Mouse (Mus musculus) heart, adult 11 months (tissue): ENCODE measurements at regions not wholly inside any gene's neighbourhood (a gene's known extent, or its start where the extent isn't known, plus 50 kb on each side); places are given as distances from the start of the nearest gene placed in this dataset.

Source experiments
- DNase-seq: peaks from one replicate; pipeline ENCODE4 v3.0.0; 2022

DNA sequence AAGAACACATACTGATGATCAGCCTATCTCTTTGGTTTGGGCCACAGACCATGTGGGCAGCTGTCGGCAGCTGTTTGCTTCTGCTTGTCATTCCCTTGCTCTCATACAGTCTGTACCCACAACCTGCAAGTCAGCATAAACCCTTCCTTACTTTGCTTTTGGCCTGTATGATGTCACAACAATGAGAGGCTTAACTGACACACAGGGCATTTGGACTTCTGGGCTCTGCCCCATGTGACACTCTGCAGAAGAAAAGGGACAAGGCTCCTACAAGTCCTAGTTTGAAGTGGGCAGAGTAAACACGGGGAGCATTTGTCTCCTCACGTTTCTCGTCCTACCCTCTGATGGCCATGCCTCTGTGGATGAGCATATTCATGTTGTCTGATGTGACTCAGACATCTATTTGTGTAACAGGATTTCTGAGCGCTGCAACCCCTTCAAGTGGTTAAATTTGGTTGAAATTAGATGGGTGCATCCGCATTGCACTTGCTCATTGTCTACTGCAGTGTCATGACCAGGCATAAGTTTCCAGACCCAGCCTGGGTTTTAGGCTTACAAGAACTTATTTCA, 87.6 kb upstream of the Cpeb4 start:
- no peak for DNase-seq

- DNase-seq, result no peak
These were observed 86.9 kb upstream of the Cpeb4 start for GRCm38 (mm10) chr11:31785160-31785559.

- no peak for DNase-seq
These were observed 84.6 kb upstream of the Cpeb4 start for GRCm38 (mm10) chr11:31787376-31787775.

GRCm38 (mm10) chr11:31787917-31788703, 83.9 kb upstream of the Cpeb4 start:
- DNase-seq, result no peak

- no peak for DNase-seq
These were observed 82.0 kb upstream of the Cpeb4 start for GRCm38 (mm10) chr11:31789967-31790366.

DNA sequence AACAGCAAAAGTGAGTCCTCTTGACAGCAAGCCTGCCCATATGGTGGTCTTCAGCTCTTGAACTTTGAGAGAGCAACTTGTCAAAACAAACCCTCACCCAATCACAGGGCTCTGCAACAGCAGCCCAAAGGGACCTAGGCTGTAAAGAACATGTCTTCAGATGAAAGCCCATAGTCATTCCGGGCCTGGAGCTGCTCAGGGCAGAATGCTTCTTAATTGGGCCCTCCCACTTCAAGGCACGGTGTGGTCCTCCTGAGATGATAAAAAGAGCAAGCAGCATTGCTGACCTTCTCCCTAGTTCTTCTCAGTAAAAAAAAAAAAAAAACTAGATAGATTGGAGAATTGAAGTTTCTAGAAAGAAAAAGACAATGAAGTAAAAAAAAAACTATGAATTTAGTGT, 80.7 kb upstream of the Cpeb4 start:
- DNase-seq, result no peak

GRCm38 (mm10) chr11:31795084-31795483, 76.9 kb upstream of the Cpeb4 start:
- no peak for DNase-seq

DNA sequence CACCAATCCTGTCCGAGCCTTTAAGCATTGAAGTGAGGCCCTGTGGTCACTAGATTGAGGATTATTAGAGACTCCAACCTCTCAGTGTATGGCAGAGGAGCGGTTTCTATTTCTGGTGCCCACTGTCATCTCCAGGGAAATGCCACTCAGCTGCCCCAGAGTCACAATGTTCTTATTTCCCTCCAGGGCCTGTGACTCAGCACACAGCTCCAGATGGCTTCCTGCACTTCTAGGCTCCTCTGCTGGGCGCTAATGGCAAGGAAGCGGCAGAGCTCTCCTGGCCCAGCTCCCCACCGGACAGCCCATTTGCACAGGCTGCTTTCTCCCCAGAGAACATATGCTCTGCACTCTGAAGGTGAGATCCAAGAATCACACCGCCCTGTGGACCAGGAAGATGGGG, 75.8 kb upstream of the Cpeb4 start:
- DNase-seq, result peak; percentile 98

DNA sequence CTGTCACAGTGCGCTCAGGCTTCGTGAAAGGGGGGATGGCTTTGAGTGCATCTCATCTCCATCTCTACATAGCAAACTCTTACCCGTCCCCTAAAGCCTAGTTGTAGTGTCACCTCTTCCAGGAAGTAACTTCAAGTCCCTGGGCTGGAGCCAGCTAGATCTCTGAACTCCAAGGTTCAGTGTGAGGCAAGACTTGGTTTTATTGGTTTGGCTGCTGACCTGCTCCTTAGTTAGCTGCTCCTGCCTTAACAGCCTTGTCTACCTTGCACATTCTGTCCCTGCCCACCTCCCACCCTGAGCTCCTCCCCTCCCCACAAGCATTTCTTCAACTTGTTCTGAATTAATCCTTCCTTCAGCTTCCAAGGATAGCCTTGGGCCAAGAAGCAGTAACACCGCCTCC, 70.4 kb upstream of the Cpeb4 start:
- DNase-seq, result no peak

DNA sequence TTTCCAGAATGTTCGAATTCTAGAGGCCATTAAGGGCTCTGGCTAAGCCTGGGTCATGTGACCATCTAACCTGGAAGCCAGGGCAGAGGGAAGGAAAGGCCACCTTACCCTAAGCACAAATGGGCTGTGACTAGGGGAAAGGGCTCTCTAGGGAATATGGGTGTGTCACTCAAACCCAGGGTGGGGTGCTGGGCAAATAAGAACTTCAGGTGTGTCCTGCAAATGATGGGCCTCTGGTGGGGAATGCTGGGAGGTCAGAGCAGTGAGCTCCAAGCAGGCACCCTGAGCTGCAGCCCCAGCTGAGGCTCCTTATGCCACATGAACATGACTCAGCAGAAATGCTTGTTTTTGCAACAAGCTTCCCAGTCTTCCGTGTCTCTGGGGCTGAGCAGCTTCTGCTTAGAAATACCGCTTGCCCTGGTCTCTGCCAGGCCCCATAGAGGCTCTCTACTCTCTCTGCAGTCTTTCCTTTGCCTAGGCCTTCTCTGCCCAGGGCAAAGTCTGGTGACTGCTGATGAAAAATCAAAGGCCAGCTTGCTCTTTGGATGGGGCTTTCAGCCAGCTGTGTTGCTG, 68.6 kb upstream of the Cpeb4 start:
- peak; percentile 91 for DNase-seq

GRCm38 (mm10) chr11:31804518-31804917, 67.5 kb upstream of the Cpeb4 start:
- no peak for DNase-seq

GRCm38 (mm10) chr11:31807461-31808215, 64.4 kb upstream of the Cpeb4 start:
- DNase-seq, result peak; percentile 95

DNA sequence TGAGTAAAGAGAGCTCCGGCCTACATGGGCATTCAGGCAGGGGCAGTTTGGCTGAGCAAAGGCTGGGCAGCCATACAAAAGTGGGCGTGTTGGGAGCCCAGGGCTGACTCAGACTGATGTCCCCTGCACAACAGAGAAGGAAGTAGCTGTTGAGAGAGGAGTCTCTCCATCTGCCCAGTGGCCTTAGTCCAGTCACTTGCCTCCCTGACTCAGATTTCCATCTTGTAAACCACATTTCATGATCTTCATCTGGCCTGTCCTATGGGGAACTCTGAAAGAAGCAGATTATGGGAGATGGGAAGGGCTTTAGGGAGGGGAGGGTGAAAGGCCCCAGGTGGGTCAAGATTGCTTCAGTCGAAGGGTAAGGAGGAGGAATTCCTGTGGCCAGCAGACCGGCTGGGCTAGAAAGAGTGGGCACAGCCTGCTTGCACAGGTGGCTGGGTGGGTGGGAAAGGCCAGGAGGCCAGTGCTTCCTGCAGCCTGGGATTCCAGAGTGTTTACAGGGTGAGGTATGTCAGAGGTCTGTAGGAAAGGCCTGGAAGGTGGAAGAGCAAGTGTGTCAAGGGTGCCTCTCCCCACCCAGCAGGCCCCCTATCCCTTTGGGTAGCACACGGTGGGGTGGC, 63.7 kb upstream of the Cpeb4 start:
- DNase-seq, result no peak

DNA sequence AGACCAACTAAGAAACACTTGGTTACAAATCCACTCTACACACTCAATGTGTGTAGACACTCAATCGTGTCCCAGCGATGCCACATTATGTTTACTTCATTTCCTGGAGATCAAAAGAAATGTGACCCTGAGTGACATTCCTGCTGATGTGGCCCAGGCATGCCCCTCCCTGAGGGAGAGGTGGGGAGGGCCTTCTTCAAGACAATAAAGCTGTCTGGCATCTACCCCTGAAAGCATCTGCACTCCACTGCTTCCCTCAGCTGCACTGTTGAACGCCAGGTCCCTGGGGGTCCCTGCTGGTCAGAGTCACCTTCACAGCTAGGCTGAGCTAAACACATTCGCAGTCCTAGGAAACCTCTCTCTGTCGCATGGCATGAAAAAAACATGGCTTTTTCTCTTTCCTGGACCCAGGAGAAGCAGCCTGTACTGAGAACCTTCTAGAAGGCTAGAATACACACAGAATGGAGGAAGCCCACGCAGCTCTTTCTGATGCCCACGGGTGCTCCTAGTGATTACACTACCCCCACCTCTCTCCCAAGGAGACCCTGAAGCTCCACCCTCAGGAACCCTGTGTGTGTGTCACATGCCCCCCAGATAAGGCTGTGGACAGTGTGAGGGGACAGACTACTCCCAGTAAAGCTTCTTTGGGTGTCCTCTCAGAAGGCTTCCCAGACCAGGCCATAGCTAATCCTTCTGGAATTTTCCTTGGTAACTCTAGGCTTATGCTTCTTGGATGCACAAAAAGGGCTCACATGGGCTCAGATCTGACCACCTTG, 61.8 kb upstream of the Cpeb4 start:
- DNase-seq, result no peak

DNA sequence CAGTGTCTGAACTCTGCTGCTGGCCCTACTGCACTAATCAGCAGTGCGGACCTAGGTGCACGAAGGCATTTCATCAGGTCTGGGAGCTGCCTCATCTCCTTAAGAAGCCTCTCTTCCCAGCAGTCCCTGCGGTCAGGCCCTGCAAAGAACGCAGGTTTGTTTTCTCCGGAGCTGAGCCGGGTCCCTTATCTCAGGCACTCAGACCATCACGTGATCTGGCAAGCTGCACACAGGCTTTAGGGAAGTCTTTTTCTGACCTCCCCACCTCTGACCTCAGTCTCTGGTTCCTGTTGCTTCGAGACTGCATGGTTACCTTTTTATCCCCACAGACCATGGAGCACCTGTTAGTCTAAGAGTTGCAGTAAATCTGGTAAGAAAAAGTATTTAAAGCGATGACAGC, 59.8 kb upstream of the Cpeb4 start:
- peak; percentile 96 for DNase-seq

- DNase-seq, result peak; percentile 91
These were observed 57.4 kb upstream of the Cpeb4 start for GRCm38 (mm10) chr11:31814616-31815015.

GRCm38 (mm10) chr11:31815855-31816488, 56.0 kb upstream of the Cpeb4 start:
- DNase-seq, result no peak

GRCm38 (mm10) chr11:31818032-31818431, 54.0 kb upstream of the Cpeb4 start:
- no peak for DNase-seq

DNA sequence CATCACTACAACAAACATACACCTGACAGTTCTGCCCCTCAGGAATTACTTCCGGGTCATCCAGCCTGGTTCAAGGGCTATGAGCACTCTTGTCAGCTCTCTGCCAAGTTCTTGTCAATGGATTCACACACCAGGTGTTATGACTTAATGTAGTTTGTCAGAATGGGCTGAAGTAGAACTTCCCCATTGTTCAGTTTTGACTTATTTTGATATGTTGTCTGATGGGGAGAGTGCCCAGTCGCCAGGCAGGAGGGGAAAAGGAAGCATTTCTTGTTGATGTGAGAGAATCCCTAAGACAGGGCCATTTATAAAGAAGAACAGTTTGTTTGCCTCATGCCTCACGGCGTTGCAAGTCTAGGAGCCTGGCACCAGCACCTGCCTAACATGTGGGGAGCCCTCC, 52.0 kb upstream of the Cpeb4 start:
- DNase-seq, result no peak

DNA sequence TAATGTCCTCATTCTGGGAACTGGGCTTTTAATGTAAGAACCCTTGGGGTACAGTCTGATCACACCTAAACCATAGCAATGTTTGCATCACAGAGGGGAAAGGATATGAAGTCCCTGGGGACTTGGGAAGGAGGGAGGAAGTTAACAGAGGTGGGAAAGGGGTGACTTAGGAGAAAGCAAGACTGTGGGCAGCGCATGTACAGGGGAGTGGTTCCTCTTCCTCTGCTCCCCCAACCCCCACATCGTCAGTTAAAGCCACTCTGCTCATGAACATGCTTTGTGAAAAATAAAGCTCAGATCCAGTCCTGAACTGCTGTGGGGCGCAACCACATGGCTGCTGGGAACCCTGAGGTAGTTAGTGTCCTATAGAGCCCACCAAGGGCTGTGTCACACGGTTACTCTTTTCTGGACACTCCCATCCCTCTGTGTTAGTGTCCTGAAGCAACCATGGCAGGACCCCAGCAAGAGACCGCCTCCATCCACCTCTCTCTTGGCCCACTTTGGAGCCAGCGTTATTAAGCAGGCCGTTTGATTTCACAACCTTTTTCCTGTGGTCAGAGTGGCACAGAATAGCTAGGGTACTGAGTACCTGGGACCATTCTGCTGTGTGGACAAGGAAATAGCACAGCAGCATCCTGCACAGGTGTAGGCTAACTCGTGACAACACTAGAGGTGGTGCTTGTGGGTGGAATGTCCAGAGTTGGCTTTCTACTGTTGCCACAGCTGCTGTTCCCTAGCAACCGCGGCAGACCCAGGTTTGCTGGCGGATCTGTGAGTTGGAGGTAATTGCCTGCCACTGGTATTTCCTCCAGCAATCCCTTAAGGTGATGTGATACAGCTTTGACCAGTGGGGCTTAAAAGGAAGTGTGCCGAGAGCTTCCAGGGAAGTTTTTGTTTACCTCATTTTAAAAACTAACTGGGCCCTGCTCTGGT, 50.3 kb upstream of the Cpeb4 start:
- DNase-seq, result no peak
